Mouse (Mus musculus) thymus, adult 18-20 months (tissue): ENCODE data around the gene Usp39.

Experiments used
- DNase-seq, 2 experiments: peaks; one replicate each; pipeline ENCODE4 v3.0.0; 2022; ENCODE audit warnings: mixed read lengths in 2 of 2

The Usp39 gene

GRCm38 (mm10) chr6:72289484-72289883 is 55.5 kb downstream of the Usp39 start:
- DNase-seq: no peak

DNA sequence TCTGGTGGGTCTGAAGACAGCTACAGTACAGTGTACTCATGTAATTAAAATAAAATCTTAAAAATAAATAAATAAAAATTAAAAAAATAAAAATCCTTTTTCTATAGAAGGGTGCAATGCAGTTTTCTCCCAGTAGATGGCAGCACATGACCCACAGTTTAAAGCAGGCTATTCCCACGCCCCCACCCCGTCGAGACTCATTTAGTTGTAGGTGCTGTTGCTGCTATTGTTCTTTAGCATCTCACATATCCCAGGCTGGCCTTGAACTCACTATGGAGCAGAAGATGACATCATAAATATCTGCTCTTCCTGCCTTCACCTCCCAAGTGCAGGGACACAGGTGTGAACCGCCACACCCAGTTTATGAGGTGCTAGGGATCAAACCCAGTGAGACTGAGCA is 61.1 kb downstream of the Usp39 start:
- DNase-seq: no peak

DNA sequence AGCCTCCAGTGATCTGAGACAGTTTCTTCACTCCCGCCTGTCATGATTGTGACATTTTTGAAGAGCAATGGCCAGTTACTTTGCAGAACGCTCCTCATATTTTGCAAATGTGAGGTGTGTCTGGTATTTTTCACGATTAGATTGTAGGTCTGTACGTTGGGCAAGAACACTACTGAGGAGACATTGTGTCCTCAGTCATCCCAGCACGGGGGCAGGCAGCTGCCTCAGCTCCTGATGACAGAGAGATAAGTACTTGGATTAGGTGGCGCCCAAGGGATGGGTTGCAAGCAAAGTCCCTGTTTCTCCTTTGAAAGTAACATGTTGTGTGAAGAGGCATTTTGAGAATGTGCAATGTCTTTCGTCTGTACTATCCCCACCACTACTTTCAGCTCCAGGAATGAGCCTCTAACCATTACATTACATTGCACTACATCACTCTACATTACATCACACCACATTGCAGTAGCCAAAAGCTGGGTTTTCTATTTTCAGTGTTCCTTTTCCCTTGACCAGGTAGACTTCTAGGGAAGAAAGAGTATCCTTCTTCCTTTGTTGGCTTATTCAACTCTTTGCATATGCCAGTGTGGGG is 64.5 kb downstream of the Usp39 start:
- no peak for DNase-seq

DNA sequence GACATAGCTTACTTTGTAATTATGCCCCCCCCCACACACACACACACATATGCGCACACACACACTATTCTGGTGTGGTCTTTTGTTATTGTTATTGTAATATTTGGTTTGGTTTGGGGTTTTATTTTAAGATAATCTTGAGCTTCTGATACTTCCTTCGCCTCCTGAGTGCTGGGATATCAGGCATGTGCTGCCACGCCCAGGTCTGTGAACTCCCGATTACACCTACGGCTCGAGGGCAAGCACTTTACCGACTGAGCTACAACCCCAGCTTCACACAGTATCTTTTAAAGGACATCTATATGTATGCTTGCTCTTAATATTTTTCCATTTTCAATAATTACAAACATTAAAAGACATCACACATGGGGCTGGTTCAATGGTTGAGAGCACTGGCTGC is 65.5 kb downstream of the Usp39 start:
- no peak for DNase-seq

DNA sequence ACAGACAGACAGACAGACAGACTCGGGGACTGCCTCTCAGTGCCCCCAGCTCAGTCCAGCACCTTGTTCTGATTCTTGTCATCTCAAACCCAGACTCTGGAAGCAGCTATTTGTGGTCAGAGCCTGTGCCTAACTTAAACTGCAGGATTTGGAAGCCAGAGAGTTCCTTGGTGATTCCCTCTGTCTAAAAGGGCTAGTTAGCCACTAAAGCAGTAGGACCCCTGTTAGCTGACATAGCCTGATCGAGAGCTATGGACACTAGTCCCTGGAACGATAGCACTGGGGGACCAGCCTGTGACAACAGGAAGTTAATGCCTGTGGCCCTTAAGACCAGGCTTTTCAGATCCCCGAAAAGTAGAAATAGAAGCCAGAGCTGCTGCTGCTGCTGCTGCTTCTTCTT is 66.1 kb downstream of the Usp39 start:
- DNase-seq: no peak

- DNase-seq: no peak
These were observed 67.3 kb downstream of the Usp39 start for GRCm38 (mm10) chr6:72277508-72278166.

GRCm38 (mm10) chr6:72276972-72277441 is 68.0 kb downstream of the Usp39 start:
- DNase-seq: no peak

DNA sequence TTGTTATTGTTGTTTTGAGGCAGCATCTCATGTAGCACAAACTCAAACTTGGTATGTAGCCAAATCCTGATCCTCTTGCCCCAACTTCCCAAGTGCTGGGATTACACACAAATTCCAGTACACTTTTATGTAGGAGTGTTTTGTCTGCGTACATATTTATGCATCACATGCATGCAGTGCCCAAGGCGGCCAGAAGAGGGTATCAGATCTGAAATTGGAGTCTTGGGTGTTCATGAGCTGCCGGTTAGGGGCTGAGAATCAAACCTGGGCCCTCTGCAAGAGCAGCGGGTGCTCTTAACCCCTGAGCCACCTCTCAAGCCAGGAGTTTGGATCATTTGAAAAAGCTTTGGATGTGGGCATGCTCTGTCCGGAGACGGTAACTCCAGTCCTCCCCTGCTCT is 68.8 kb downstream of the Usp39 start:
- no peak for DNase-seq

DNA sequence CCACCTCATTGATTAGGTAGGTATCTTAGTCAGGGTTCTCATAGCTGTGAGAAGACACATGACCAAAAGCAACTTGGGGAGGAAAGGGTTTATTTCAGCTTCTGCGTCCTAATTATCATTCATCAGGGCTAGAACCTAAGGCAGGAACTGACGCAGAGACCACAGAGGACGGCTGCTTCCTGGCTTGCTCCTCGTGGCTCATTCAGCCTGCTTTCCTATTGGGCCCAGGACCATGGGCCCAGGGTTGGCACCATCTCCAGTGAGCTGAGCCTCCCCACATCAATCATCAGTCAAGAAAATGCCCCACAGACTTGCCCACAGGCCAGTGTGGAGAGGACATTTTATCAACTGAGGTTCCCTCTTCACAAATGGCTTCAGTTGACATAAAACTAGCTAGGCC is 69.5 kb downstream of the Usp39 start:
- DNase-seq: no peak

GRCm38 (mm10) chr6:72273153-72273552 is 71.8 kb downstream of the Usp39 start:
- DNase-seq: no peak

DNA sequence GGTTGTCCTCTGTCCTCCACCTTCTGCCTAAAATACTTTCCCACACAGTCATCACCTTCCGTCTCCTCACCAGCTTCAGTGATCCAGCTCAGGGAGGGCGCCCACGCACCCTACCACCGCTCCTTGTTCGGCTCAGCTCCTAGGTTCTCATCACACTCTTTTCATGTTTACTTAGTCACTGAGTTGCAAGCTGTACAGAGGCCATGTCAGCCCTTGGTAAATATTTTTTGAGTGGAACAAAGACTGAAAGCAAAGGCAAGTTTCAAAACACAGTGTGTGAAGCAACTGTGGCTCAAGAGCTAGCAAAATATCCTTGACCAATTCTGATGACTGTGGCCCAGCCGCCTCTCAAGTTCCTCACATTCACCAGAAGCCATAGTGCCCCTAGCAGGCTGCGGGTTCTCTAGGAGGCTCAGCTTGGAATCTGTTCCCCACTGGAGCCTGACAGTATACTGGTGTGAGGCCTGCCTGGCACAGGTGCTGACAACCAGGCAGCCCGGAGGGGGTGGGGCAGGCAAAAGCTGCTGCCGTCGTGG is 72.8 kb downstream of the Usp39 start:
- no peak for DNase-seq

GRCm38 (mm10) chr6:72270952-72271519 is 73.9 kb downstream of the Usp39 start:
- no peak for DNase-seq

GRCm38 (mm10) chr6:72270258-72270657 is 74.7 kb downstream of the Usp39 start:
- no peak for DNase-seq
